Mouse (Mus musculus) lung, postnatal 4 days (tissue): ENCODE results near the gene Tmem40.

ENCODE experiments used
- DNase-seq, 2 experiments: peaks; one replicate each; pipeline ENCODE4 v3.0.0; 2021

Gene Tmem40

DNA sequence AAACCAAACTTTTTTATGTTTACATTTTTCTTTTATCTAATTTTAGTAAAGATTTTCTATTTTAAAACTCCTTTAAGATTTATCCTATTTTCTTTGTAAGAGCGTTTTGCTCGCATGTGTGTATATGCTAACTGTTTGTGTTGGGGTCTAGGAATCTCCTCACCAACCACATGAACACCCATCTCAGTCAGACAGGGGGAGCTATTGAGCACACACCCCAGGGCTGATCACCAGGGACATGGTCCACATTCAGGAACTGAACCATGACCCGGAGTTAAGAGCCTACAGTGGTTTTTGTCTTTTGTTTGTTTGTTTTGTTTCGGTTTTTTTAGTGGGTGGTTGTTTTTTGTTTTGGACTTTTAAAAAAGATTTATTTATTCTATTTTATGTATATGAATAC, 63.5 kb downstream of the Tmem40 start:
- no peak for DNase-seq

- DNase-seq, result peak; percentile 36 to 53
Measured at GRCm38 (mm10) chr6:115697739-115698558, 64.3 kb downstream of the Tmem40 start.

- no peak for DNase-seq
Measured at GRCm38 (mm10) chr6:115696707-115697215, 65.4 kb downstream of the Tmem40 start.

GRCm38 (mm10) chr6:115695124-115695523, 67.1 kb downstream of the Tmem40 start:
- no peak for DNase-seq

DNA sequence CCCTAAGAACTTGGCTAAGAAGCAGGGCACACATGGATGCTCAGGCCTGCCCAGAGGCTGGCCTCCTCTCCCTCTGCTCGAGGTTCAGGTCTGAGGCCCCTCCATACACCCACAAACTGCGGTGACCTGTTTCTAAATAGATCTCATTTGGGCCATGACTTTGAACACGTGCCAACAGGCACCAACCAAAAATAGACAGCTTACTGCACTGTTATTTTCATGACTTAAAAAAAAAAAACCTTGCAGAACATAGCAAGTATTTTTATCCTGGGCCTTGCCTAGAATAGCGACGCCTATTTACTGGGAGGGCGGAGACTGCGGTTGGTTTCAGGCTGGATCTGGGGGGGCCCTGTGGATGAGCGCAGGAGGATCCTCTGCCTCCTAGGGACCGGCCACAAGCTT, 67.8 kb downstream of the Tmem40 start:
- no peak for DNase-seq

GRCm38 (mm10) chr6:115692963-115693730, 69.1 kb downstream of the Tmem40 start:
- no peak for DNase-seq

- DNase-seq, result no peak
Measured at GRCm38 (mm10) chr6:115692163-115692950, 69.9 kb downstream of the Tmem40 start.

DNA sequence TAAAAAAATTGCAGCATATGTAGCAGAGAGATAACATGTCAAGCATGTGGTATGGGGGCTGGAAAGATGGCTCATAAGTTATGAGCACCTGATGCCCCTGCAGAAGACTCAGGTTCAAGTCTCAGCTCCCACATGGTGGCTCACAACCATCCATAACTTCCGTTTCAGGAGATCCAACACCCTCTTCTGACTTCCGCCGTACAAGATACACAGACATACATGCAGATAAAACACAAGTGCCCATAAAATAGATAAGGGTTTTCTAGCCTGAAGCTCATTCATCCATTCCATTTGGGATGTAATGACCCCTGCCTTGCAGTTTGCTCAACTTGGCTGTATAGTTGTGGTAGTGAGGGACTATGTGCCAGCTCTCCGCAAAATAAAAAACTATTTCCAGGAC, 72.1 kb downstream of the Tmem40 start:
- no peak for DNase-seq

- no peak for DNase-seq
Measured at GRCm38 (mm10) chr6:115688589-115688988, 73.6 kb downstream of the Tmem40 start.

DNA sequence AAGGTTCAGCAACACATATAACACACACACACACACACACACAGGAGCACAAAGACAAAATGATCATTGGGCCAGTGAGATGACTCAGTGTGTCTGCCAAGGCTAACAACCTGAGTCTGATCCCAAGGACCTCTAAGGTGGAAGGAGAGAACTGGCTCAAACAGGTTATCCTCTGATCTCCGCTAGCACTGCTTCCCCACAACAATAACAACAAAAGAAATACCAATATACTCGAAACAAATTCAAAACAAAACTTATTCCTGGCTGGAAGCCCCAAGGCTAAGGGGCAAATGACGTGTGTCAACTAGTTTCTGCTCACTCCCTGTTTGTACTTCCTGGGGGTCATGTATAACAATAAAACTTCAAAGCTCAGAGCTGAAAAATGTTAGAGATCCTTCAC, 74.5 kb downstream of the Tmem40 start:
- DNase-seq, result no peak

DNA sequence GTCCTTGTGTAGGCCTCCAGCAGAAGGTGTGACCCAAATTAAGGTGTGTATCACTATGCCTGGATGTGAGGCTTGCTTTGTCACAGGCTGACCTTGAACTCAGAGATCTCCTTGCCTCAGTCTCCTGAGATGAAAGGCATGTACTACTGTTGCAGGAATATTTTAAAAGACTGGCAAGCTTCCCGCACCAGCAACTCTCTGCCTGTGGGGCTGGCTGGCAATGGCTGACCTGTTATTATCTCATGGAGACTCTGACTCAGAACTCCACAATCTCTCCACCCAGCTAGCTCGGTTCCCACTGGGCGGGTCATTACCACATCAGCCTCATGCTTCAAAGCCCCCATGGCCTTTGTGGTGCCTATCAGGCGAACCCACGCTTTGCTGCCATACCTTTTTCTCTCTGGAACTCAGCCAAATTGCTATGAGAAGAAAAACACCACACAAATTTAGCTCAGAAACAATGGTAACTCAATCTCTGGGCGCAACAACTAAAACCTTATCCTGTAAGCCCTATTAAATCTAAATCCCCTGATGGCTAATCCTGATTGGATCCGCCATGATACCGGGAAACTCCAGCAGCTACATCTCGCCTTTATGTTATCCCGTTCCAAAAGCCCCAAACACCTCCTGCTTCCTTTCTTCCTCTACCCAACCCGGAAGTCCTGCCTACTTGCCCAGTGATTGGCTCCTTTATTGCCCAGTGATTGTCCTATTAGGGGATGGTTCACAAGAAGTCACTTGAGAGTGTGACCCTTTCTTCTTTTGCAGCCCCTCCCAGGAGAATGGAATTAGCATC, 77.2 kb downstream of the Tmem40 start:
- no peak for DNase-seq

DNA sequence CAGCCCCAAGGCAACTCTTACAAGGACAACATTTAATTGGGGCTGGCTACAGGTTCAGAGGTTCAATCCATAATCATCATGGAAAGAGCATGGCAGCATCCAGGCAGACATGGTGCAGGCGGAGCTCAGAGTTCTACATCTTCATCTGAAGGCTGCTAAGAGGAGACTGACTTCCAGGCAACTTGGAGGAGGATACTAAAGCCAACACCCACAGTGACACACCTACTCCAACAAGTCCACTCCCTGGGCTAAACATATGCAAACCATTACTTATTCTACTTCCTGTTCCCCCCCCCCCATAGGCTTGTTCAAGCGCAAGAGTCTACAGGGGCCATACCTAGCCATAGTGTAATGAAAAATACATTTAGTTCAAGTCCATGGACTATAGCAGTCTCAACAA, 77.9 kb downstream of the Tmem40 start:
- DNase-seq, result no peak

DNA sequence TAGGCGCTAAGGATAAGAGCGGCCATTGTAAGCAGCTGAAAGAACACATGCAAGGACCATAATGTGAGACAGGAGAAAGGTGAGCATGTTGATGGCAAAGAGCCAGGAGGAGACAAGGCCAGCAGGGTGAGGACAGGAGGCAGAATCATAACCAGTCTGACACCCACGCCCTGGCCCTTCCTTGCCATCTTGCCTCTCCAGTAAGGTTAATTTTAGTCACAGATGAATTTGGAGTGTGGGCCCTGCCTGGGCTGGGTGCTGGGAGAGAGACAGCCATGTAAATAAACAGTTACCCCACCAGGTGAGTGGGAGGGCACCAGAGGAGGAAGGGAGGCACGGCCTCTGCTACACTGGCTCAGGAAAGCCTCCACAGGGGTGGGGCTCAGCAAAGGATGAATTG, 81.1 kb downstream of the Tmem40 start:
- DNase-seq, result no peak
